Mouse (Mus musculus) erythroblast, embryonic 14.5 days (primary cell): ENCODE data around the gene Rnf167.

ENCODE experiments used
- GATA1 ChIP-seq: IDR thresholded peaks from 2 replicates; pipeline ENCODE4 v1.6.1; 2012; ENCODE audit warnings: low read length, inconsistent platforms, mixed read lengths
- TAL1 ChIP-seq: IDR thresholded peaks from 3 replicates; pipeline ENCODE4 v1.6.1; 2012; ENCODE audit warnings: low read length, inconsistent platforms, mixed read lengths

DNA sequence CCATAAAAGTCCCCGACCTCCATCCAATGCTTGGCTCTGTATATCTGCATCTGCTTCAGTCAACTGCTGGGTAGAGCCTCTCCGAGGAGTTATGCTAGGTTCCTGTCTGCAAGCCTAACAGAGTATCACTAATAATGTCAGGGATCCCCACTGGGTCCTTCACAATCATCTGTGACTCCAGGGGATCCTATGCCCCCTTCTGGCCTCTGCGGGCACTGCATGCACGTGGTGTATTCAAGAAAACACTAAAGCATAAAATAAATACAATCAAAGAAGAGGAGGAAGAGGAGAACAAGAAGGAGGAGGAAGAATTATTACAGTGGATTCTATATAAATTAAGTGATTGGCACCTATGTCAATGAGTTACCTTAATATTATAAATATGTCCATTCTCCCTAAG, 21.6 kb upstream of the Rnf167 start:
- TF ChIP-seq TAL1 (no peak), GATA1 (no peak)
